In the genomic region with DNA sequence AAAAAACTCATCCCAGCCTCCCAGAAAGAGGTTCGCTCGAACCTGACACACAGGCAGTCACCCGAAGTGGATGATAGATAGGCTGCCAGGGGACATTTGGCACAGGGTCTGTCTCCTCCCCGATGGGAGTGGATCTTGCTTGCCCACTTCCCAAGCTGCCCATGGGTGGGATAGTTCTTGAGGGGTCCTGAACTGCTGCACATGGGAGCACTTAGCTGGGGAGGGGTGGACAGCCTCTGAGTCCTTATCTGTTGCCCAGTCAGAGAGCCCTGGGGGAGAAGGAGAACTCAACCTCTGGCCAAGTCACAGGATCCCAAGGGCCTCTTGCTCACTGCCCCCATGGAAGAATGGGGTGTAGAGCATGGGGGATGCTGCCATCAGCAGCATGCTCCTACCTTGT, we compare ENCODE assay signal across 22 mouse cellular contexts. TPM values are rescaled to one million over a fixed set of nuclear protein-coding genes. Genes with fewer than 3 reads are reported as not detected.
DNase-seq lines count a peak whose midpoint lies in the region; ATAC-seq and TF ChIP-seq lines count a peak whose summit lies in the region.
"Had no signal": no experiment of that assay in that cellular context is flagged by ENCODE, and none has a peak within 500 bp of the region (broad histone marks: within the 10 kb centered on the region; RNA-seq: fewer than 3 reads in every experiment).

No protein-coding gene starts in this region.

- H3K4me3 ChIP-seq in heart, embryonic 10.5 days: no peak overlapping the region
- no peak overlapping the region for H3K4me3 ChIP-seq in heart, adult 2 months
- H3K4me3 ChIP-seq in intestine, embryonic 14.5 days (ENCODE audit: low read depth, low read length): no peak overlapping the region
- H3K4me3 ChIP-seq in intestine, postnatal 0 days (ENCODE audit: low read depth, low read length): no peak overlapping the region
- no peak overlapping the region for H3K4me3 ChIP-seq in ES-E14 (ENCODE audit: insufficient read depth in 1 of 2, low read depth in 1 of 2, low read length in 2 of 2, poor library complexity in 1 of 2, severe bottlenecking in 1 of 2)
- H3K4me3 ChIP-seq in embryonic fibroblast, embryonic 13.5 days (ENCODE audit: insufficient read depth, low read length): no peak overlapping the region
- no peak overlapping the region for H3K4me3 ChIP-seq in cerebellum, adult 2 months (replicated peaks; ENCODE audit: insufficient read depth, low read depth, low read length)
- H3K4me3 ChIP-seq: erythroblast, embryonic 14.5 days; forebrain, embryonic 15.5 days; limb, embryonic 12.5 days; liver, embryonic 15.5 days; midbrain, embryonic 12.5 days; neural tube, embryonic 13.5 days had no signal

- ATAC-seq in intestine, embryonic 14.5 days (replicated peaks; ENCODE audit: low FRiP score, low TSS enrichment, low read depth): no peak
- ATAC-seq in intestine, postnatal 0 days: no peak

- no peak for TF ChIP-seq CTCF in heart, adult 2 months (IDR thresholded peaks at IDR 0.05)
- TF ChIP-seq CTCF in intestine, postnatal 0 days (IDR thresholded peaks at IDR 0.05; ENCODE audit: low read depth): no peak
- TF ChIP-seq CTCF in embryonic fibroblast, embryonic 13.5 days (IDR thresholded peaks at IDR 0.05; ENCODE audit: borderline replicate concordance, insufficient read depth, low read length): no peak
- no peak for TF ChIP-seq CTCF in cerebellum, adult 2 months (IDR thresholded peaks at IDR 0.05; ENCODE audit: borderline replicate concordance, insufficient read depth, low read depth, low read length)

- H3K9ac ChIP-seq in heart, adult 2 months (ENCODE audit: low read depth, low read length): no peak overlapping the region
- no peak overlapping the region for H3K9ac ChIP-seq in intestine, embryonic 14.5 days (ENCODE audit: low read length)
- H3K9ac ChIP-seq in intestine, postnatal 0 days (ENCODE audit: low read depth, low read length): no peak overlapping the region
- H3K9ac ChIP-seq in ES-E14 (ENCODE audit: insufficient read depth, low read depth, low read length, poor library complexity, severe bottlenecking): no peak overlapping the region
- H3K9ac ChIP-seq: forebrain, embryonic 15.5 days; limb, embryonic 12.5 days; liver, embryonic 15.5 days; midbrain, embryonic 12.5 days; neural tube, embryonic 13.5 days had no signal

- DNase-seq in heart, embryonic 10.5 days (ENCODE audit: low spot score): no peak
- no peak for DNase-seq in heart, adult 2 months
- DNase-seq in intestine, embryonic 14.5 days (ENCODE audit: low spot score): no peak
- DNase-seq in ES-E14 (ENCODE audit: low read depth, low spot score): no peak
- no peak for DNase-seq in cerebellum, adult 8-10 months
- DNase-seq in cerebellum, adult 2 months: no peak
- DNase-seq: adrenal gland, adult 8-10 months; B cell, adult 2 months; cerebellum, postnatal 10 days; kidney, postnatal 36 days; spleen, adult 18-20 months; thymus, adult 18-20 months; thymus, postnatal 4 days had no signal

- in situ Hi-C loops in ES-E14 (cut with MboI; ENCODE audit: low sequenced_read_pairs in 2 of 2, unreplicated experiment in 2 of 2): no loop called here

- WGBS in heart, embryonic 10.5 days: 30% methylated on average over 4 of the region's 4 CpGs
- 66% methylated on average over 4 of the region's 4 CpGs for WGBS in heart, adult 2 months
- WGBS in intestine, embryonic 14.5 days: 31% methylated on average over 4 of the region's 4 CpGs
- 55% methylated on average over 4 of the region's 4 CpGs for WGBS in intestine, postnatal 0 days
- 19% methylated on average over 4 of the region's 4 CpGs for WGBS in cerebellum, adult 2 months

- peaks cover 78% of the 10 kb centered on the region for H3K4me1 ChIP-seq in heart, embryonic 10.5 days
- peaks cover 13% of the 10 kb centered on the region for H3K4me1 ChIP-seq in heart, adult 2 months (ENCODE audit: control insufficient read depth, insufficient read depth, low read length)
- H3K4me1 ChIP-seq in intestine, embryonic 14.5 days (replicated peaks; ENCODE audit: control insufficient read depth, insufficient read depth, low read length): peaks cover 65% of the 10 kb centered on the region
- peaks cover 6% of the 10 kb centered on the region; the same call in 1 of the 2 replicates for H3K4me1 ChIP-seq in intestine, postnatal 0 days (replicated peaks; ENCODE audit: control insufficient read depth, insufficient read depth, low read length)
- H3K4me1 ChIP-seq in ES-E14 (ENCODE audit: control insufficient read depth in 2 of 2, insufficient read depth in 2 of 2, low read length in 2 of 2, poor library complexity in 1 of 2): peaks cover 2 to 25% of the 10 kb centered on the region in 2 experiments; a peak in 2 of 4 replicates
- H3K4me1 ChIP-seq in embryonic fibroblast, embryonic 13.5 days (ENCODE audit: control insufficient read depth, insufficient read depth, low read length): peaks cover 37% of the 10 kb centered on the region
- no peaks in the 10 kb centered on the region; the same call in 1 of the 2 replicates for H3K4me1 ChIP-seq in cerebellum, adult 2 months (ENCODE audit: control insufficient read depth, insufficient read depth, low read length)

- H3K9me3 ChIP-seq in heart, embryonic 10.5 days: no peaks in the 10 kb centered on the region
- H3K9me3 ChIP-seq in intestine, embryonic 14.5 days (ENCODE audit: control insufficient read depth, low read length): no peaks in the 10 kb centered on the region
- no peaks in the 10 kb centered on the region for H3K9me3 ChIP-seq in intestine, postnatal 0 days (ENCODE audit: control insufficient read depth)
- no peaks in the 10 kb centered on the region for H3K9me3 ChIP-seq in ES-E14 (ENCODE audit: control insufficient read depth, insufficient read depth, low read depth, low read length)
- H3K9me3 ChIP-seq: forebrain, embryonic 15.5 days; limb, embryonic 12.5 days; liver, embryonic 15.5 days; midbrain, embryonic 12.5 days; neural tube, embryonic 13.5 days had no signal

- no peak overlapping the region for H3K4me2 ChIP-seq in intestine, embryonic 14.5 days (ENCODE audit: low read length)
- no peak overlapping the region for H3K4me2 ChIP-seq in intestine, postnatal 0 days (replicated peaks; ENCODE audit: low read depth)
- H3K4me2 ChIP-seq: forebrain, embryonic 15.5 days; limb, embryonic 12.5 days; liver, embryonic 15.5 days; midbrain, embryonic 12.5 days; neural tube, embryonic 13.5 days had no signal

- no peaks in the 10 kb centered on the region for H3K27me3 ChIP-seq in heart, embryonic 10.5 days (ENCODE audit: insufficient read depth, poor library complexity, severe bottlenecking)
- no peaks in the 10 kb centered on the region for H3K27me3 ChIP-seq in heart, adult 2 months (ENCODE audit: control insufficient read depth, insufficient read depth, low read length)
- no peaks in the 10 kb centered on the region for H3K27me3 ChIP-seq in intestine, embryonic 14.5 days (replicated peaks; ENCODE audit: control insufficient read depth, insufficient read depth, low read length)
- no peaks in the 10 kb centered on the region for H3K27me3 ChIP-seq in intestine, postnatal 0 days (replicated peaks; ENCODE audit: control insufficient read depth, insufficient read depth, low read length)
- H3K27me3 ChIP-seq in cerebellum, adult 2 months (ENCODE audit: control insufficient read depth, insufficient read depth, low read length): no peaks in the 10 kb centered on the region
- H3K27me3 ChIP-seq: forebrain, embryonic 15.5 days; limb, embryonic 12.5 days; liver, embryonic 15.5 days; neural tube, embryonic 13.5 days had no signal

- intact Hi-C loops in heart, adult 2 months (cut with DNase I): no loop called here

- TF ChIP-seq POLR2A in heart, adult 2 months (IDR thresholded peaks at IDR 0.05; ENCODE audit: insufficient read depth, low read depth, low read length): no peak
- no peak for TF ChIP-seq POLR2A in embryonic fibroblast, embryonic 13.5 days (IDR thresholded peaks at IDR 0.05; ENCODE audit: low read depth, low read length)
- TF ChIP-seq POLR2A in cerebellum, adult 2 months (IDR thresholded peaks at IDR 0.05; ENCODE audit: borderline replicate concordance, insufficient read depth, low read length): no peak

- peaks cover 37% of the 10 kb centered on the region for H3K36me3 ChIP-seq in heart, embryonic 10.5 days
- peaks cover 4% of the 10 kb centered on the region for H3K36me3 ChIP-seq in heart, adult 2 months (ENCODE audit: control insufficient read depth, insufficient read depth, low read length)
- peaks cover 28% of the 10 kb centered on the region for H3K36me3 ChIP-seq in intestine, embryonic 14.5 days (ENCODE audit: control insufficient read depth, insufficient read depth, low read length)
- H3K36me3 ChIP-seq in intestine, postnatal 0 days (ENCODE audit: control insufficient read depth, insufficient read depth): peaks cover 14% of the 10 kb centered on the region; the same call in 1 of the 2 replicates
- no peaks in the 10 kb centered on the region for H3K36me3 ChIP-seq in ES-E14 (ENCODE audit: control insufficient read depth, insufficient read depth, low read length, poor library complexity, severe bottlenecking)
- H3K36me3 ChIP-seq: forebrain, embryonic 15.5 days; midbrain, embryonic 12.5 days had no signal

- no peak for TF ChIP-seq EP300 in heart, adult 2 months (IDR thresholded peaks at IDR 0.05; ENCODE audit: insufficient read depth, low read depth, low read length)

- H3K27ac ChIP-seq in heart, embryonic 10.5 days: peak overlapping the region; percentile 18
- H3K27ac ChIP-seq in heart, adult 2 months: no peak overlapping the region
- peak overlapping the region; percentile 35; the same call in 1 of the 2 replicates for H3K27ac ChIP-seq in intestine, embryonic 14.5 days (ENCODE audit: low read depth)
- no peak overlapping the region for H3K27ac ChIP-seq in intestine, postnatal 0 days (ENCODE audit: low read depth, low read length)
- H3K27ac ChIP-seq in ES-E14 (ENCODE audit: insufficient read depth, low read depth, low read length, poor library complexity, severe bottlenecking): peak overlapping the region; percentile 26; the same call in 1 of the 2 replicates
- peak overlapping the region; percentile 63 for H3K27ac ChIP-seq in embryonic fibroblast, embryonic 13.5 days (ENCODE audit: insufficient read depth, low read length)
- no peak overlapping the region for H3K27ac ChIP-seq in cerebellum, adult 2 months (ENCODE audit: insufficient read depth, low read length)
- H3K27ac ChIP-seq: forebrain, embryonic 15.5 days; liver, embryonic 15.5 days; macrophage; midbrain, embryonic 12.5 days had no signal

- H3K79me2 ChIP-seq in heart, adult 2 months (replicated peaks; ENCODE audit: control insufficient read depth, insufficient read depth, low read length): no peaks in the 10 kb centered on the region

TF ChIP-seq in ES-E14, 5 proteins besides CTCF, POLR2A, EP300 and RAD21 (continues in another document):
- TF ChIP-seq ZC3H11A (IDR thresholded peaks at IDR 0.05; ENCODE audit: borderline replicate concordance, low read depth, low read length): no peak

RNA-seq across cellular contexts. Expression of gene Zcchc24, which starts 13.3 kb away (rescaled TPM):
- polyA plus RNA-seq in heart, embryonic 10.5 days (2016; fragmentation: Nextera tagmentation; extraction: Ambion mirVana): 15.2 and 16.9 TPM in 2 replicates
- total RNA-seq in heart, adult 2 months (2021): 10 to 100 TPM; 33.5 TPM
- polyA plus RNA-seq in heart, adult 2 months (2012; rRNA removed): 27.3 and 39.4 TPM in 2 replicates
- 32.8 and 33.6 TPM in 2 replicates for polyA plus RNA-seq in intestine, embryonic 14.5 days (2014; fragmentation: Nextera tagmentation; extraction: Ambion mirVana)
- 10.3 and 12.1 TPM in 2 replicates for polyA plus RNA-seq in intestine, postnatal 0 days (2015; fragmentation: Nextera tagmentation; extraction: Ambion mirVana)
- 4.1 and 5.7 TPM in 2 replicates for total RNA-seq in ES-E14 (2012; rRNA removed)
- 116 and 122 TPM in 2 replicates for polyA plus RNA-seq in embryonic fibroblast, embryonic 13.5 days (2011; ENCODE audit: insufficient read length, low read depth, missing spikeins)
- polyA plus RNA-seq in cerebellum, adult 2 months (2012; rRNA removed): 67.3 and 71.4 TPM in 2 replicates

Comparison
In these comparisons a context has a peak if more than half of its experiments do, and no peak if none do; other contexts are left out.
1. H3K27ac ChIP-seq: peak in heart, embryonic 10.5 days (single experiment), intestine, embryonic 14.5 days (single experiment), ES-E14 (single experiment) and embryonic fibroblast, embryonic 13.5 days (single experiment); none in heart, adult 2 months (single experiment), intestine, postnatal 0 days (single experiment) and cerebellum, adult 2 months (single experiment).